Mouse (Mus musculus) heart, postnatal 4 days (tissue): ENCODE measurements around the gene Krtap15. TPM values are rescaled to one million over a fixed set of nuclear protein-coding genes. Genes with fewer than 3 reads are reported as not detected.
A peak's percentile ranks its signal among the peaks of the same experiment; 100 is the strongest.

ENCODE experiments used
- DNase-seq: peaks from one replicate; pipeline ENCODE4 v3.0.0; 2021
- total RNA-seq, 2 experiments: library from RNA; stranded (reverse); gene quantifications; 2 replicates each; pipeline ENCODE4 v1.2.3; 2021

Gene Krtap15
- not detected for total RNA-seq

- no peak for DNase-seq
Measured at GRCm38 (mm10) chr16:88820066-88820465, at the start of gene Krtap15. Gene Krtap15 (plus strand): TSS chr16:88820215.

- DNase-seq = no peak
Measured at GRCm38 (mm10) chr16:88774106-88774505, 45.9 kb upstream of the Krtap15 start, which contains the start of gene 2310057N15Rik. Gene 2310057N15Rik (minus strand): TSS chr16:88774206.

- DNase-seq = no peak
Measured at GRCm38 (mm10) chr16:88777596-88777995, 42.4 kb upstream of the Krtap15 start, which contains the start of gene Gm5965. Gene Gm5965 (plus strand): TSS chr16:88777896.

GRCm38 (mm10) chr16:88786786-88787185, 33.2 kb upstream of the Krtap15 start:
- DNase-seq = no peak

- no peak for DNase-seq
Measured at GRCm38 (mm10) chr16:88811827-88812226, 8.2 kb upstream of the Krtap15 start, which contains the start of gene Gm20741. Gene Gm20741 (minus strand): TSS chr16:88812220.

- no peak for DNase-seq
Measured at GRCm38 (mm10) chr16:88823736-88824135, 3.7 kb downstream of the Krtap15 start.

- DNase-seq = no peak
Measured at GRCm38 (mm10) chr16:88826095-88826652, 6.2 kb downstream of the Krtap15 start, which contains the start of gene Krtap14. Gene Krtap14 (minus strand): TSS chr16:88826145.

- no peak for DNase-seq
Measured at GRCm38 (mm10) chr16:88826978-88827377, 7.0 kb downstream of the Krtap15 start.

- DNase-seq = no peak
Measured at GRCm38 (mm10) chr16:88847363-88847762, 27.3 kb downstream of the Krtap15 start.

GRCm38 (mm10) chr16:88848558-88848957, 28.5 kb downstream of the Krtap15 start:
- no peak for DNase-seq

GRCm38 (mm10) chr16:88851450-88851849, 31.4 kb downstream of the Krtap15 start:
- peak; percentile 8 for DNase-seq

GRCm38 (mm10) chr16:88864887-88865407, 44.9 kb downstream of the Krtap15 start:
- no peak for DNase-seq

GRCm38 (mm10) chr16:88869311-88869710, 49.3 kb downstream of the Krtap15 start, which contains the start of gene Krtap19-1:
Gene Krtap19-1 (minus strand): TSS chr16:88869411.
- DNase-seq = no peak

- DNase-seq = no peak
Measured at GRCm38 (mm10) chr16:88874169-88874568, 54.2 kb downstream of the Krtap15 start, which contains the start of gene Krtap19-2. Gene Krtap19-2 (minus strand): TSS chr16:88874269.

- no peak for DNase-seq
Measured at GRCm38 (mm10) chr16:88877938-88878337, 57.9 kb downstream of the Krtap15 start, which contains the start of gene Krtap19-3. Gene Krtap19-3 (minus strand): TSS chr16:88878038.

Other genes starting within 250 kb of the Krtap15 start
- gene Krtap24-1, start 207.9 kb upstream of the Krtap15 start, total RNA-seq = not detected
- gene 2310079G19Rik, start 192.5 kb upstream of the Krtap15 start, total RNA-seq = not detected
- gene Krtap26-1, start 172.4 kb upstream of the Krtap15 start, total RNA-seq = not detected
- gene Krtap27-1, start 148.5 kb upstream of the Krtap15 start, total RNA-seq = not detected
- not detected for gene 2310061N02Rik, start 112.3 kb upstream of the Krtap15 start, total RNA-seq
- not detected for gene Krtap13-1, start 91.4 kb upstream of the Krtap15 start, total RNA-seq
- gene Krtap13, start 68.6 kb upstream of the Krtap15 start, total RNA-seq = not detected
- not detected for gene 2310034C09Rik, start 61.4 kb upstream of the Krtap15 start, total RNA-seq
- gene 2310057N15Rik, start 46.0 kb upstream of the Krtap15 start, total RNA-seq = not detected
- gene Gm5965, start 42.3 kb upstream of the Krtap15 start, total RNA-seq = not detected
- gene Gm20741, start 8.0 kb upstream of the Krtap15 start, total RNA-seq = not detected
- not detected for gene Krtap14, start 5.9 kb downstream of the Krtap15 start, total RNA-seq
- not detected for gene Krtap19-1, start 49.2 kb downstream of the Krtap15 start, total RNA-seq
- gene Krtap19-2, start 54.1 kb downstream of the Krtap15 start, total RNA-seq = not detected
- gene Krtap19-3, start 57.8 kb downstream of the Krtap15 start, total RNA-seq = not detected
- not detected for gene Krtap19-4, start 64.9 kb downstream of the Krtap15 start, total RNA-seq
- not detected for gene Krtap19-5, start 76.2 kb downstream of the Krtap15 start, total RNA-seq
- not detected for gene Krtap19-9b, start 112.0 kb downstream of the Krtap15 start, total RNA-seq
- gene Krtap16-3, start 142.7 kb downstream of the Krtap15 start, total RNA-seq = not detected
- gene Krtap22-2, start 190.5 kb downstream of the Krtap15 start, total RNA-seq = not detected
- not detected for gene Gm10229, start 195.1 kb downstream of the Krtap15 start, total RNA-seq
- not detected for gene Krtap6-1, start 211.5 kb downstream of the Krtap15 start, total RNA-seq
- not detected for gene Gm10228, start 221.3 kb downstream of the Krtap15 start, total RNA-seq
- gene Krtap6-5, start 227.7 kb downstream of the Krtap15 start, total RNA-seq = not detected
- not detected for gene 1110025L11Rik, start 243.8 kb downstream of the Krtap15 start, total RNA-seq